Mouse (Mus musculus): ENCODE data around the gene Agps. TPM values are rescaled to one million over a fixed set of nuclear protein-coding genes. Genes with fewer than 3 reads are reported as not detected.

The Agps gene
- polyA plus RNA-seq, 3 experiments from 2014 or later: 17.6 to 25.3 (median 18.5) TPM

- ATAC-seq: no peak
Observed at GRCm38 (mm10) chr2:75828931-75829610, 2.9 kb upstream of the Agps start.

GRCm38 (mm10) chr2:75830233-75830632 is 1.7 kb upstream of the Agps start:
- ATAC-seq: no peak

- peak; percentile 23 for ATAC-seq
Observed at GRCm38 (mm10) chr2:75832781-75833180, 804 bp downstream of the Agps start.

- ATAC-seq: no peak
Observed at GRCm38 (mm10) chr2:75834492-75834891, 2.5 kb downstream of the Agps start.

- no peak for ATAC-seq
Observed at GRCm38 (mm10) chr2:75842302-75842701, 10.3 kb downstream of the Agps start.

- ATAC-seq: peak; percentile 68
Observed at GRCm38 (mm10) chr2:75847708-75848107, 15.7 kb downstream of the Agps start.

GRCm38 (mm10) chr2:75852483-75852882 is 20.5 kb downstream of the Agps start:
- ATAC-seq: no peak

GRCm38 (mm10) chr2:75854136-75854535 is 22.2 kb downstream of the Agps start:
- no peak for ATAC-seq

- no peak for ATAC-seq
Observed at GRCm38 (mm10) chr2:75861115-75861514, 29.1 kb downstream of the Agps start.

- no peak for ATAC-seq
Observed at GRCm38 (mm10) chr2:75869604-75870003, 37.6 kb downstream of the Agps start.

- no peak for ATAC-seq
Observed at GRCm38 (mm10) chr2:75874008-75874559, 42.1 kb downstream of the Agps start.

GRCm38 (mm10) chr2:75879791-75880190 is 47.8 kb downstream of the Agps start:
- no peak for ATAC-seq

GRCm38 (mm10) chr2:75883543-75883942 is 51.6 kb downstream of the Agps start:
- peak; percentile 93 for ATAC-seq

- peak; percentile 91 for ATAC-seq
Observed at GRCm38 (mm10) chr2:75891981-75892380, 60.0 kb downstream of the Agps start.

- ATAC-seq: no peak
Observed at GRCm38 (mm10) chr2:75895711-75896110, 63.7 kb downstream of the Agps start.

- ATAC-seq: no peak
Observed at GRCm38 (mm10) chr2:75900281-75900680, 68.3 kb downstream of the Agps start.

GRCm38 (mm10) chr2:75901869-75902268 is 69.9 kb downstream of the Agps start:
- no peak for ATAC-seq

GRCm38 (mm10) chr2:75907142-75907541 is 75.2 kb downstream of the Agps start:
- ATAC-seq: peak; percentile 79

- ATAC-seq: peak; percentile 46
Observed at GRCm38 (mm10) chr2:75915040-75915439, 83.1 kb downstream of the Agps start.

- ATAC-seq: no peak
Observed at GRCm38 (mm10) chr2:75923807-75924340, 91.9 kb downstream of the Agps start.

- ATAC-seq: no peak
Observed at GRCm38 (mm10) chr2:75926061-75926460, 94.1 kb downstream of the Agps start.

GRCm38 (mm10) chr2:75928011-75928410 is 96.0 kb downstream of the Agps start:
- no peak for ATAC-seq

- no peak for ATAC-seq
Observed at GRCm38 (mm10) chr2:75929141-75929540, 97.2 kb downstream of the Agps start.

GRCm38 (mm10) chr2:75929786-75930444 is 97.9 kb downstream of the Agps start:
- no peak for ATAC-seq

Measured in inflammation-experienced regulatory T-cells, adult 6 months (primary cell).